Mouse (Mus musculus): ENCODE measurements around the gene Rcor1. TPM values are rescaled to one million over a fixed set of nuclear protein-coding genes. Genes with fewer than 3 reads are reported as not detected.

Rcor1 gene
- polyA plus RNA-seq, 1 experiment from 2014 or later, result 18.2 TPM

GRCm38 (mm10) chr12:110998092-110998491, 41.1 kb upstream of the Rcor1 start:
- Histone ChIP-seq H3K4me1 (replicated peaks; ENCODE audit: control insufficient read depth, insufficient read depth, low read length) (peaks cover 4% of the 10 kb centered on the region), H3K36me3 (ENCODE audit: control insufficient read depth, insufficient read depth, low read length) (no peaks in the 10 kb centered on the region), H3K9ac (ENCODE audit: low read depth, low read length) (no peak overlapping the region), H3K27ac (ENCODE audit: low read depth, low read length) (no peak overlapping the region), H3K4me3 (ENCODE audit: low read depth, low read length) (no peak overlapping the region), H3K9me3 (ENCODE audit: control insufficient read depth, low read length) (no peaks in the 10 kb centered on the region; the same call in 1 of the 2 replicates), H3K4me2 (no peak overlapping the region), H3K27me3 (replicated peaks; ENCODE audit: control insufficient read depth, insufficient read depth, low read length) (no peaks in the 10 kb centered on the region)
- ATAC-seq (replicated peaks; ENCODE audit: low FRiP score) (no peak), DNase-seq (ENCODE audit: low spot score) (no peak)
- WGBS, result 93% methylated on average over 11 of the region's 11 CpGs

GRCm38 (mm10) chr12:110999820-111000219, 39.3 kb upstream of the Rcor1 start:
- Histone ChIP-seq H3K4me2 (no peak overlapping the region), H3K9me3 (ENCODE audit: control insufficient read depth, low read length) (no peaks in the 10 kb centered on the region; the same call in 1 of the 2 replicates), H3K27me3 (replicated peaks; ENCODE audit: control insufficient read depth, insufficient read depth, low read length) (no peaks in the 10 kb centered on the region), H3K4me1 (replicated peaks; ENCODE audit: control insufficient read depth, insufficient read depth, low read length) (peaks cover 4% of the 10 kb centered on the region), H3K36me3 (ENCODE audit: control insufficient read depth, insufficient read depth, low read length) (no peaks in the 10 kb centered on the region), H3K4me3 (ENCODE audit: low read depth, low read length) (no peak overlapping the region), H3K27ac (ENCODE audit: low read depth, low read length) (no peak overlapping the region), H3K9ac (ENCODE audit: low read depth, low read length) (no peak overlapping the region)
- DNase-seq (ENCODE audit: low spot score) (no peak), ATAC-seq (replicated peaks; ENCODE audit: low FRiP score) (peak; percentile 80)
- 48% methylated on average over 2 of the region's 2 CpGs for WGBS

- H3K4me2 ChIP-seq, result no peak overlapping the region
- H3K9me3 ChIP-seq (ENCODE audit: control insufficient read depth, low read length), result no peaks in the 10 kb centered on the region; the same call in 1 of the 2 replicates
- H3K9ac ChIP-seq (ENCODE audit: low read depth, low read length), result no peak overlapping the region
- no peak overlapping the region for H3K27ac ChIP-seq (ENCODE audit: low read depth, low read length)
- ATAC-seq (replicated peaks; ENCODE audit: low FRiP score) (no peak), DNase-seq (ENCODE audit: low spot score) (no peak)
- H3K4me3 ChIP-seq (ENCODE audit: low read depth, low read length), result no peak overlapping the region
- H3K4me1 ChIP-seq (replicated peaks; ENCODE audit: control insufficient read depth, insufficient read depth, low read length), result peaks cover 6% of the 10 kb centered on the region
- WGBS, result 88% methylated on average over 7 of the region's 7 CpGs
- H3K27me3 ChIP-seq (replicated peaks; ENCODE audit: control insufficient read depth, insufficient read depth, low read length), result no peaks in the 10 kb centered on the region
- H3K36me3 ChIP-seq (ENCODE audit: control insufficient read depth, insufficient read depth, low read length), result no peaks in the 10 kb centered on the region
Measured at GRCm38 (mm10) chr12:111000956-111001355, 38.2 kb upstream of the Rcor1 start.

GRCm38 (mm10) chr12:111004142-111004541, 35.0 kb upstream of the Rcor1 start:
- no peak overlapping the region for H3K9ac ChIP-seq (ENCODE audit: low read depth, low read length)
- 72% methylated on average over 9 of the region's 9 CpGs for WGBS
- no peak overlapping the region for H3K4me3 ChIP-seq (ENCODE audit: low read depth, low read length)
- no peak overlapping the region for H3K27ac ChIP-seq (ENCODE audit: low read depth, low read length)
- DNase-seq (ENCODE audit: low spot score) (no peak), ATAC-seq (replicated peaks; ENCODE audit: low FRiP score) (no peak)
- H3K36me3 ChIP-seq (ENCODE audit: control insufficient read depth, insufficient read depth, low read length), result no peaks in the 10 kb centered on the region
- H3K4me2 ChIP-seq, result no peak overlapping the region
- H3K9me3 ChIP-seq (ENCODE audit: control insufficient read depth, low read length), result no peaks in the 10 kb centered on the region
- peaks cover 30% of the 10 kb centered on the region for H3K4me1 ChIP-seq (replicated peaks; ENCODE audit: control insufficient read depth, insufficient read depth, low read length)
- no peaks in the 10 kb centered on the region for H3K27me3 ChIP-seq (replicated peaks; ENCODE audit: control insufficient read depth, insufficient read depth, low read length)

- no peak for ATAC-seq (replicated peaks; ENCODE audit: low FRiP score)
- H3K4me1 ChIP-seq (replicated peaks; ENCODE audit: control insufficient read depth, insufficient read depth, low read length), result peaks cover 33% of the 10 kb centered on the region
- no peak overlapping the region for H3K4me2 ChIP-seq
Measured at GRCm38 (mm10) chr12:111005803-111006202, 33.3 kb upstream of the Rcor1 start.

GRCm38 (mm10) chr12:111006339-111006738, 32.8 kb upstream of the Rcor1 start:
- H3K4me2 ChIP-seq, result no peak overlapping the region
- no peaks in the 10 kb centered on the region for H3K27me3 ChIP-seq (replicated peaks; ENCODE audit: control insufficient read depth, insufficient read depth, low read length)
- DNase-seq (ENCODE audit: low spot score) (no peak), ATAC-seq (replicated peaks; ENCODE audit: low FRiP score) (no peak)
- H3K36me3 ChIP-seq (ENCODE audit: control insufficient read depth, insufficient read depth, low read length), result no peaks in the 10 kb centered on the region
- H3K4me1 ChIP-seq (replicated peaks; ENCODE audit: control insufficient read depth, insufficient read depth, low read length), result peaks cover 33% of the 10 kb centered on the region
- no peaks in the 10 kb centered on the region for H3K9me3 ChIP-seq (ENCODE audit: control insufficient read depth, low read length)
- H3K9ac ChIP-seq (ENCODE audit: low read depth, low read length), result no peak overlapping the region
- WGBS, result 73% methylated on average over 5 of the region's 5 CpGs
- no peak overlapping the region for H3K4me3 ChIP-seq (ENCODE audit: low read depth, low read length)
- H3K27ac ChIP-seq (ENCODE audit: low read depth, low read length), result no peak overlapping the region

More at GRCm38 (mm10) chr12:111005803-111006202, 33.3 kb upstream of the Rcor1 start:
- Histone ChIP-seq H3K27ac (ENCODE audit: low read depth, low read length) (no peak overlapping the region), H3K4me3 (ENCODE audit: low read depth, low read length) (no peak overlapping the region), H3K36me3 (ENCODE audit: control insufficient read depth, insufficient read depth, low read length) (no peaks in the 10 kb centered on the region), H3K27me3 (replicated peaks; ENCODE audit: control insufficient read depth, insufficient read depth, low read length) (no peaks in the 10 kb centered on the region), H3K9ac (ENCODE audit: low read depth, low read length) (no peak overlapping the region), H3K9me3 (ENCODE audit: control insufficient read depth, low read length) (no peaks in the 10 kb centered on the region)
- WGBS, result 64% methylated on average over 6 of the region's 6 CpGs
- DNase-seq (ENCODE audit: low spot score), result no peak

- H3K4me2 ChIP-seq, result peak overlapping the region; percentile 8; the same call in 1 of the 2 replicates
- H3K4me1 ChIP-seq (replicated peaks; ENCODE audit: control insufficient read depth, insufficient read depth, low read length), result peaks cover 33% of the 10 kb centered on the region
- DNase-seq (ENCODE audit: low spot score), result no peak
- peak overlapping the region; percentile 73; the same call in 1 of the 2 replicates for H3K27ac ChIP-seq (ENCODE audit: low read depth, low read length)
- no peak overlapping the region for H3K9ac ChIP-seq (ENCODE audit: low read depth, low read length)
- no peaks in the 10 kb centered on the region for H3K27me3 ChIP-seq (replicated peaks; ENCODE audit: control insufficient read depth, insufficient read depth, low read length)
- H3K4me3 ChIP-seq (ENCODE audit: low read depth, low read length), result no peak overlapping the region
- 36% methylated on average over 14 of the region's 14 CpGs for WGBS
- no peaks in the 10 kb centered on the region for H3K36me3 ChIP-seq (ENCODE audit: control insufficient read depth, insufficient read depth, low read length)
- ATAC-seq (replicated peaks; ENCODE audit: low FRiP score), result peak; percentile 77
- H3K9me3 ChIP-seq (ENCODE audit: control insufficient read depth, low read length), result no peaks in the 10 kb centered on the region; the same call in 1 of the 2 replicates
Measured at GRCm38 (mm10) chr12:111007134-111008103, 31.7 kb upstream of the Rcor1 start.

- H3K4me3 ChIP-seq (ENCODE audit: low read depth, low read length), result no peak overlapping the region
- ATAC-seq (replicated peaks; ENCODE audit: low FRiP score) (peak; percentile 4; the same call in 1 of the 2 replicates), DNase-seq (ENCODE audit: low spot score) (no peak)
- H3K4me2 ChIP-seq, result 0 out of 2 replicates have a peak overlapping the region, but pooled peaks have one; percentile 23
- peak overlapping the region; percentile 20; the same call in 1 of the 2 replicates for H3K9ac ChIP-seq (ENCODE audit: low read depth, low read length)
- H3K9me3 ChIP-seq (ENCODE audit: control insufficient read depth, low read length), result no peaks in the 10 kb centered on the region; the same call in 1 of the 2 replicates
- H3K27me3 ChIP-seq (replicated peaks; ENCODE audit: control insufficient read depth, insufficient read depth, low read length), result no peaks in the 10 kb centered on the region
- H3K4me1 ChIP-seq (replicated peaks; ENCODE audit: control insufficient read depth, insufficient read depth, low read length), result peaks cover 33% of the 10 kb centered on the region
- H3K27ac ChIP-seq (ENCODE audit: low read depth, low read length), result peak overlapping the region; percentile 73
- no peaks in the 10 kb centered on the region for H3K36me3 ChIP-seq (ENCODE audit: control insufficient read depth, insufficient read depth, low read length)
- 57% methylated on average over 11 of the region's 11 CpGs for WGBS
Measured at GRCm38 (mm10) chr12:111008500-111009490, 30.4 kb upstream of the Rcor1 start.
